Mouse (Mus musculus): ENCODE measurements at regions not wholly inside any gene's neighbourhood (a gene's known extent, or its start where the extent isn't known, plus 50 kb on each side); places are given as distances from the start of the nearest gene placed in this dataset.

GRCm38 (mm10) chr10:108088209-108088608, 73.8 kb upstream of the Ppp1r12a start:
- no peak for TF ChIP-seq CTCF (IDR thresholded peaks at IDR 0.05; ENCODE audit: control insufficient read depth, insufficient read depth, insufficient read length)
- no peak for TF ChIP-seq MAX (IDR thresholded peaks at IDR 0.05)
- no peak for TF ChIP-seq CEBPB (IDR thresholded peaks at IDR 0.05; ENCODE audit: low read depth)
- no peak for TF ChIP-seq USF1 (IDR thresholded peaks at IDR 0.05; ENCODE audit: low read depth)
- no peak for TF ChIP-seq FOSL1 (IDR thresholded peaks at IDR 0.05; ENCODE audit: insufficient read depth, low read length, poor library complexity, severe bottlenecking)

Data from C2C12 (cell line).